Mouse (Mus musculus): ENCODE measurements around the gene Cnih4.

DNA sequence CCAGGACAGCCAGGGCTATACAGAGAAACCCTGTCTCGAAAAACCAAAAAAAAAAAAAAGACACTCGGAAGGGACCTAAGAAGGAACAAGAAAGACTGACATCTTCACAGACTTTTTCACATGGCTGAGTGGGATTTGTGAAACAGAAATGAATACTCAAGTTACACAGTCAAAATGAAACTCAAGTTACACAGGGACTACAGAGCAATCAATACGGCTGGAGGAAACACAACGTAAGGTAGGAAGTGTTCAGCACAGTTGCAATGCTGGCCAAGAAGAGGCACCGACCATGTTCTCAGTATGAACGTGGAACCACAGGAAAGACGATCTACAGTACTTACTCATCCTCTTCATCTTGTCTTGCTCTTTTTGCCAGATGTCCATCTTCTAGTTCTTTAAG, 5.8 kb upstream of the Cnih4 start:
- TF ChIP-seq CTCF (IDR thresholded peaks at IDR 0.05; ENCODE audit: low read depth, low read length) (no peak), EP300 (IDR thresholded peaks at IDR 0.05; ENCODE audit: insufficient read depth, low read depth, low read length) (no peak), POLR2A (IDR thresholded peaks at IDR 0.05; ENCODE audit: insufficient read depth, low read length) (no peak)

All from ES-Bruce4 (cell line).